8 mouse cellular contexts compared by ENCODE assay signal in the genomic region with DNA sequence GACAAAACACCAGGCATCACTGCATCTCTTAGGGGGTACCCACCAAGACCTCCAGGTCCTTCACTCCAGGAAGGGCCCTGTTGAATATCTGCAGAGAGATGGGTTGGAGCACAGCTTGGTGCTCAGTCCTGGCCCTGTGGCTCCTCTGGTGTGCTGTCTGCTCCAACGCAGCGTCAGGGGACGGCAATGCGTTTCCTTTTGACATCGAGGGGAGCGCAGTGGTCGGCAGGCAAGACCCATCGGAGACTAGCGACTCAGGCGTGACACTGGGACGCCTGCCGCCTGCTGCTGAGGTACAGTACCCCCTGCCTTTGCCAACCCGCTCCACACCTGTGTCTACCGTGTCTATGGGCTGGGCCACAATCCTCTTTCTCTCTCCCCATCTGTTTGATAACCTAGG. TPM values are rescaled to one million over a fixed set of nuclear protein-coding genes. Genes with fewer than 3 reads are reported as not detected.
DNase-seq lines count a peak whose midpoint lies in the region; ATAC-seq and TF ChIP-seq lines count a peak whose summit lies in the region.

No protein-coding gene starts in this region.

- H3K27me3 ChIP-seq in heart, embryonic 12.5 days (replicated peaks), result no peaks in the 10 kb centered on the region
- no peaks in the 10 kb centered on the region for H3K27me3 ChIP-seq in midbrain, embryonic 14.5 days (ENCODE audit: control insufficient read depth, insufficient read depth, low read length)

- H3K9ac ChIP-seq in heart, embryonic 12.5 days, result peak overlapping the region; percentile 89
- H3K9ac ChIP-seq in midbrain, embryonic 14.5 days (replicated peaks; ENCODE audit: low read length), result peak overlapping the region; percentile 39

- 0 out of 2 replicates have a peak, but pooled peaks cover 2% of the 10 kb centered on the region for H3K4me1 ChIP-seq in cortical plate, adult 2 months (ENCODE audit: control insufficient read depth, insufficient read depth, low read length)
- H3K4me1 ChIP-seq in heart, embryonic 12.5 days (replicated peaks), result peaks cover 58% of the 10 kb centered on the region
- peaks cover 7% of the 10 kb centered on the region; the same call in 1 of the 2 replicates for H3K4me1 ChIP-seq in midbrain, embryonic 14.5 days (ENCODE audit: control insufficient read depth, insufficient read depth, low read length)

- no peak; the same call in 1 of the 2 replicates for TF ChIP-seq CTCF in left cerebral cortex, adult 2 months (IDR thresholded peaks at IDR 0.05)
- TF ChIP-seq CTCF in cortical plate, adult 2 months (IDR thresholded peaks at IDR 0.05; ENCODE audit: extremely low read depth, insufficient read depth, low read length), result no peak

- 0 out of 2 replicates have a peak, but pooled peaks have one; percentile 22 for ATAC-seq in heart, embryonic 12.5 days (ENCODE audit: insufficient number of reproducible peaks, low FRiP score)
- ATAC-seq in midbrain, embryonic 14.5 days (ENCODE audit: low FRiP score, low TSS enrichment), result peak; percentile 43; the same call in 1 of the 2 replicates

- no peaks in the 10 kb centered on the region for H3K36me3 ChIP-seq in heart, embryonic 12.5 days
- no peaks in the 10 kb centered on the region for H3K36me3 ChIP-seq in midbrain, embryonic 14.5 days (ENCODE audit: control insufficient read depth, insufficient read depth, low read length)

- H3K27ac ChIP-seq in left cerebral cortex, adult 2 months, result peak overlapping the region; percentile 81
- peak overlapping the region; percentile 4; the same call in 1 of the 2 replicates for H3K27ac ChIP-seq in cortical plate, adult 2 months (ENCODE audit: insufficient read depth, low read length)
- H3K27ac ChIP-seq in heart, embryonic 12.5 days (ENCODE audit: poor library complexity, severe bottlenecking), result peak overlapping the region; percentile 92
- no peak overlapping the region for H3K27ac ChIP-seq in midbrain, embryonic 14.5 days (replicated peaks; ENCODE audit: low read depth, low read length)

- peak overlapping the region; percentile 72 for H3K4me2 ChIP-seq in heart, embryonic 12.5 days
- peak overlapping the region; percentile 62 for H3K4me2 ChIP-seq in midbrain, embryonic 14.5 days (ENCODE audit: low read length)

- WGBS in heart, embryonic 12.5 days, result 1% methylated on average over 14 of the region's 14 CpGs
- WGBS in midbrain, embryonic 14.5 days, result 5% methylated on average over 14 of the region's 14 CpGs

- TF ChIP-seq POLR2A in cortical plate, adult 2 months (IDR thresholded peaks at IDR 0.05; ENCODE audit: extremely low read depth, insufficient read depth, low read length), result no peak

- DNase-seq in left cerebral cortex, adult 2 months (ENCODE audit: extremely low spot score in 1 of 2, low spot score in 2 of 2), result peak in 1 of 2 experiments; percentile 13
- no peak for DNase-seq in left cerebral cortex, postnatal 36 days (ENCODE audit: low spot score in 2 of 2)
- peak; percentile 34 for DNase-seq in kidney, postnatal 14 days
- DNase-seq in midbrain, embryonic 14.5 days, result peak; percentile 41
- DNase-seq in thymus, postnatal 14 days, result peak; percentile 53
- no peak for DNase-seq in layer of hippocampus, adult 9-11 months

- peak overlapping the region; percentile 50 for H3K4me3 ChIP-seq in left cerebral cortex, adult 2 months
- peak overlapping the region; percentile 49 for H3K4me3 ChIP-seq in cortical plate, adult 2 months (ENCODE audit: insufficient read depth, low read length)
- H3K4me3 ChIP-seq in heart, embryonic 12.5 days, result peak overlapping the region; percentile 64
- H3K4me3 ChIP-seq in midbrain, embryonic 14.5 days (replicated peaks; ENCODE audit: low read depth, low read length), result peak overlapping the region; percentile 36

- H3K9me3 ChIP-seq in heart, embryonic 12.5 days (replicated peaks), result no peaks in the 10 kb centered on the region
- H3K9me3 ChIP-seq in midbrain, embryonic 14.5 days (ENCODE audit: control insufficient read depth, low read length), result no peaks in the 10 kb centered on the region

- intact Hi-C loops in left cerebral cortex, adult 2 months (cut with DNase I), result loop anchor here (1.0 kb wide), 1 partner anchor 58 kb away; no protein-coding TSS in a partner anchor
- intact Hi-C loops in left cerebral cortex, postnatal 36 days (cut with DNase I), result no loop called here

RNA-seq across cellular contexts. Expression of gene Lama4, which starts 0.5 kb away (rescaled TPM):
- total RNA-seq in left cerebral cortex, adult 2 months (2021), result 10 to 100 TPM in 1 of 2 experiments, 1 to 10 TPM in 1; 7.8 to 13.2 TPM
- total RNA-seq in left cerebral cortex, postnatal 36 days (2021), result 10 to 100 TPM; 10.1 to 13.0 TPM
- 6.3 and 8.0 TPM in 2 replicates for polyA plus RNA-seq in cortical plate, adult 2 months (2012; rRNA removed)
- 144 and 158 TPM in 2 replicates for polyA plus RNA-seq in heart, embryonic 12.5 days (2016; fragmentation: Nextera tagmentation; extraction: Ambion mirVana)
- polyA plus RNA-seq in midbrain, embryonic 14.5 days (2014; fragmentation: Nextera tagmentation; extraction: Ambion mirVana), result 7.3 and 18.9 TPM in 2 replicates

Comparison
In these comparisons a context has a peak if more than half of its experiments do, and no peak if none do; other contexts are left out.
1. DNase-seq: peak in kidney, postnatal 14 days (single experiment), midbrain, embryonic 14.5 days (single experiment) and thymus, postnatal 14 days (single experiment); none in left cerebral cortex, postnatal 36 days (0 of 2) and layer of hippocampus, adult 9-11 months (single experiment).
2. Peak in every context shown above with its lines, with median percentiles within 50 percentile points of each other: H3K4me3 ChIP-seq.